Mouse (Mus musculus): Measurements from ENCODE around the gene Sema4b. TPM values are rescaled to one million over a fixed set of nuclear protein-coding genes. Genes with fewer than 3 reads are reported as not detected.

The Sema4b gene
- total RNA-seq, 2 experiments from 2014 or later = 5.4 to 5.6 TPM

- peak; percentile 67 to 86 for DNase-seq (ENCODE audit: low spot score in 2 of 2)
Measured at GRCm38 (mm10) chr7:80260625-80261371, 74.2 kb downstream of the Sema4b start, which contains the start of gene Ngrn. TSS of gene Ngrn (plus strand) at chr7:80261215.

GRCm38 (mm10) chr7:80261372-80261990, 74.8 kb downstream of the Sema4b start:
- DNase-seq (ENCODE audit: low spot score in 2 of 2) = no peak

- DNase-seq (ENCODE audit: low spot score in 2 of 2) = no peak
Measured at GRCm38 (mm10) chr7:80264606-80265005, 78.0 kb downstream of the Sema4b start.

- no peak for DNase-seq (ENCODE audit: low spot score in 2 of 2)
Measured at GRCm38 (mm10) chr7:80267764-80268163, 81.1 kb downstream of the Sema4b start.

GRCm38 (mm10) chr7:80268897-80269750, 82.5 kb downstream of the Sema4b start, which contains the start of gene Vps33b:
TSS of gene Vps33b (plus strand) at chr7:80269649.
- peak; percentile 95 to 99 for DNase-seq (ENCODE audit: low spot score in 2 of 2)

GRCm38 (mm10) chr7:80269751-80270255, 83.2 kb downstream of the Sema4b start:
- DNase-seq (ENCODE audit: low spot score in 2 of 2) = no peak

GRCm38 (mm10) chr7:80273456-80273855, 86.8 kb downstream of the Sema4b start:
- no peak for DNase-seq (ENCODE audit: low spot score in 2 of 2)

Other genes with a start within 250 kb of the Sema4b start
- gene Zfp710, start 162.0 kb upstream of the Sema4b start, total RNA-seq (2021) = 10 to 100 TPM; 17.5 to 18.1 TPM
- gene Idh2, start 71.4 kb upstream of the Sema4b start, total RNA-seq (2021) = 100 to 1,000 TPM; 433 to 473 TPM
- gene Cib1, start 46.0 kb downstream of the Sema4b start, total RNA-seq (2021) = 10 to 100 TPM; 21.1 to 21.2 TPM
- 1 to 10 TPM; 1.7 to 1.9 TPM for gene Gdpgp1, start 46.0 kb downstream of the Sema4b start, total RNA-seq (2021)
- under 1 TPM; 0.36 to 0.61 TPM for gene Ttll13, start 59.5 kb downstream of the Sema4b start, total RNA-seq (2021)
- 10 to 100 TPM; 24.4 to 24.6 TPM for gene Ngrn, start 74.4 kb downstream of the Sema4b start, total RNA-seq (2021)
- gene Vps33b, start 82.8 kb downstream of the Sema4b start, total RNA-seq (2021) = 1 to 10 TPM; 7.9 to 8.1 TPM
- gene Prc1, start 107.6 kb downstream of the Sema4b start, total RNA-seq (2021) = 10 to 100 TPM; 40.0 to 41.4 TPM
- gene Rccd1, start 137.6 kb downstream of the Sema4b start, total RNA-seq (2021) = 10 to 100 TPM in 1 of 2 experiments, 1 to 10 TPM in 1; 9.4 to 10.4 TPM
- 10 to 100 TPM; 18.4 to 19.4 TPM for gene Unc45a, start 154.2 kb downstream of the Sema4b start, total RNA-seq (2021)
- 10 to 100 TPM; 48.0 to 48.3 TPM for gene Hddc3, start 156.3 kb downstream of the Sema4b start, total RNA-seq (2021)
- gene Man2a2, start 184.5 kb downstream of the Sema4b start, total RNA-seq (2021) = 10 to 100 TPM; 87.2 to 91.1 TPM
- gene Fes, start 201.1 kb downstream of the Sema4b start, total RNA-seq (2021) = 10 to 100 TPM; 16.7 to 18.1 TPM
- gene Furin, start 218.6 kb downstream of the Sema4b start, total RNA-seq (2021) = 10 to 100 TPM; 73.8 to 77.6 TPM